Comparison of ENCODE assay signal across 8 mouse cellular contexts in the genomic region with DNA sequence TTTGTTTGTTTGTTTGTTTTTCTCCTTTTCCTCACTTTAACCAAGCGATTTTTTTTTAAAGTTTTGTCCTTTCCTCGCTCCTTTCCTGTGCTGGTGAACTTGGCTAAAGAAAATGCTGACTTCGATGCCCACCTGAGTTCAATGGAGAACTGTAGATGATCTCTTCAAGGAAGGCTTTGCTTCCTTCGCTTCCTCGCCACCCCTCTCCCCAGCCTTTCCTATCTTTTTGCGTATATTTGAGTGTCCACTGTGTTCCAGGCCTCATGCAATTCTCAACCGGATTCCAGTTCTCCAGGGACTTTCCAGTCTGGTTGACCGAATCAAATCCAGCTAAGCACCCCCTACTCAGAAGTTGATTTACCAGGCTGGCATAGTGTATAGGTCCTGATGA. TPM values are rescaled to one million over a fixed set of nuclear protein-coding genes. Genes with fewer than 3 reads are reported as not detected.
A peak's percentile ranks its signal among the peaks of the same experiment; 100 is the strongest.
DNase-seq lines count a peak whose midpoint lies in the region; ATAC-seq and TF ChIP-seq lines count a peak whose summit lies in the region.

No protein-coding gene starts in this region.

- no peak for TF ChIP-seq CTCF in bone marrow macrophage, adult 2 months (IDR thresholded peaks at IDR 0.05; ENCODE audit: low read depth, low read length)

- H3K9ac ChIP-seq in heart, embryonic 14.5 days (ENCODE audit: low read length), result no peak overlapping the region
- no peak overlapping the region for H3K9ac ChIP-seq in liver, embryonic 13.5 days

- 0 out of 2 replicates have a peak, but pooled peaks cover 4% of the 10 kb centered on the region for H3K36me3 ChIP-seq in heart, embryonic 10.5 days
- no peaks in the 10 kb centered on the region for H3K36me3 ChIP-seq in heart, embryonic 14.5 days (ENCODE audit: control insufficient read depth, insufficient read depth, low read length)
- H3K36me3 ChIP-seq in liver, embryonic 13.5 days, result no peaks in the 10 kb centered on the region

- WGBS in heart, embryonic 10.5 days, result 54% methylated on average over 8 of the region's 8 CpGs
- 58% methylated on average over 8 of the region's 8 CpGs for WGBS in heart, embryonic 14.5 days
- 51% methylated on average over 8 of the region's 8 CpGs for WGBS in liver, embryonic 13.5 days (ENCODE audit: insufficient replicate concordance)

- peaks cover 9% of the 10 kb centered on the region; the same call in 1 of the 2 replicates for H3K4me1 ChIP-seq in heart, embryonic 10.5 days
- H3K4me1 ChIP-seq in bone marrow macrophage, adult 2 months (ENCODE audit: control insufficient read depth, insufficient read depth, low read length), result peaks cover 10% of the 10 kb centered on the region; the same call in 1 of the 2 replicates
- H3K4me1 ChIP-seq in heart, embryonic 14.5 days (ENCODE audit: control insufficient read depth in 2 of 2, insufficient read depth in 2 of 2, low read length in 2 of 2), result peaks cover 2 to 8% of the 10 kb centered on the region in 2 experiments
- peaks cover 20% of the 10 kb centered on the region for H3K4me1 ChIP-seq in liver, embryonic 13.5 days (replicated peaks)

- H3K27me3 ChIP-seq in heart, embryonic 10.5 days (ENCODE audit: insufficient read depth, poor library complexity, severe bottlenecking), result no peaks in the 10 kb centered on the region
- H3K27me3 ChIP-seq in heart, embryonic 14.5 days (ENCODE audit: control insufficient read depth, insufficient read depth, low read length), result no peaks in the 10 kb centered on the region
- no peaks in the 10 kb centered on the region for H3K27me3 ChIP-seq in liver, embryonic 13.5 days

- ATAC-seq in heart, embryonic 14.5 days (ENCODE audit: insufficient number of reproducible peaks, insufficient read depth, low FRiP score, low read depth), result no peak
- ATAC-seq in liver, embryonic 13.5 days (ENCODE audit: low read depth), result no peak
- no peak for ATAC-seq in monocyte, adult 5-6 weeks (replicated peaks; ENCODE audit: insufficient number of reproducible peaks, low FRiP score, low TSS enrichment, poor library complexity, severe bottlenecking)

- intact Hi-C loops in heart, postnatal 25 days (cut with DNase I), result loop anchor here (5.0 kb wide), 1 partner anchor 285 kb away; a partner anchor contains a TSS

- no peak for TF ChIP-seq POLR2A in bone marrow macrophage, adult 2 months (IDR thresholded peaks at IDR 0.05; ENCODE audit: borderline replicate concordance, low read depth, low read length)

- no peak for DNase-seq in heart, embryonic 10.5 days (ENCODE audit: low spot score)
- DNase-seq in heart, postnatal 25 days (ENCODE audit: low spot score), result no peak
- no peak for DNase-seq in liver, embryonic 13.5 days
- DNase-seq in adrenal gland, postnatal 4 days (ENCODE audit: low spot score in 2 of 2), result no peak
- no peak for DNase-seq in gastrocnemius, postnatal 25 days

- H3K9me3 ChIP-seq in heart, embryonic 10.5 days, result no peaks in the 10 kb centered on the region
- no peaks in the 10 kb centered on the region for H3K9me3 ChIP-seq in heart, embryonic 14.5 days (ENCODE audit: control insufficient read depth, low read length)
- no peaks in the 10 kb centered on the region for H3K9me3 ChIP-seq in liver, embryonic 13.5 days (replicated peaks)

- H3K4me2 ChIP-seq in heart, embryonic 14.5 days (ENCODE audit: low read length), result peak overlapping the region; percentile 68
- H3K4me2 ChIP-seq in liver, embryonic 13.5 days, result peak overlapping the region; percentile 63

- peak overlapping the region; percentile 96 for H3K27ac ChIP-seq in heart, embryonic 10.5 days
- no peak overlapping the region for H3K27ac ChIP-seq in bone marrow macrophage, adult 2 months (ENCODE audit: insufficient read depth, low read depth, low read length)
- H3K27ac ChIP-seq in heart, embryonic 14.5 days (replicated peaks in 1 of 2; ENCODE audit: control insufficient read depth in 1 of 2, insufficient read depth in 1 of 2, low read depth in 2 of 2, low read length in 2 of 2), result no peak overlapping the region; a peak in 1 of 4 replicates
- no peak overlapping the region for H3K27ac ChIP-seq in liver, embryonic 13.5 days

- H3K4me3 ChIP-seq in heart, embryonic 10.5 days, result peak overlapping the region; percentile 83
- peak overlapping the region; percentile 11; the same call in 1 of the 2 replicates for H3K4me3 ChIP-seq in bone marrow macrophage, adult 2 months (ENCODE audit: insufficient read depth, low read length)
- peak overlapping the region in 1 of 2 experiments; percentile 95; a peak in 3 of 4 replicates for H3K4me3 ChIP-seq in heart, embryonic 14.5 days (ENCODE audit: control insufficient read depth in 1 of 2, insufficient read depth in 1 of 2, low read depth in 1 of 2, low read length in 2 of 2)
- H3K4me3 ChIP-seq in liver, embryonic 13.5 days (replicated peaks), result peak overlapping the region; percentile 85

RNA-seq across cellular contexts. Expression of a gene that starts 0.3 kb away (rescaled TPM):
- 36.9 and 41.0 TPM in 2 replicates for polyA plus RNA-seq in heart, embryonic 10.5 days (2016; fragmentation: Nextera tagmentation; extraction: Ambion mirVana)
- total RNA-seq in heart, postnatal 25 days (2021), result 10 to 100 TPM; 20.9 TPM
- polyA plus RNA-seq in bone marrow macrophage, adult 2 months (2012; ENCODE audit: insufficient read depth, insufficient read length, missing spikeins), result 23.4 and 24.7 TPM in 2 replicates
- 34.5 and 35.9 TPM in 2 replicates for polyA plus RNA-seq in heart, embryonic 14.5 days (2014; fragmentation: Nextera tagmentation; extraction: Ambion mirVana)
- 23.1 and 28.4 TPM in 2 replicates for polyA plus RNA-seq in liver, embryonic 13.5 days (2015; fragmentation: Nextera tagmentation; extraction: Ambion mirVana)
- total RNA-seq in adrenal gland, postnatal 4 days (2021), result 10 to 100 TPM; 41.3 to 45.3 TPM
- total RNA-seq in gastrocnemius, postnatal 25 days (2021), result 10 to 100 TPM; 24.9 to 28.6 TPM
- total RNA-seq in monocyte, adult 5-6 weeks (2017), result 139 to 145 TPM (median 142 TPM) in 3 replicates
